In genomic region chr11:61957296-61957813, GRCm38 (mm10) we compare ENCODE assay signal across 8 mouse cellular contexts. TPM values are rescaled to one million over a fixed set of nuclear protein-coding genes. Genes with fewer than 3 reads are reported as not detected.
DNase-seq lines count a peak whose midpoint lies in the region; ATAC-seq and TF ChIP-seq lines count a peak whose summit lies in the region.

No protein-coding gene starts in this region.

- peak; percentile 57 for ATAC-seq in G1E (ENCODE audit: extremely low read depth, insufficient number of reproducible peaks, low FRiP score, poor library complexity, severe bottlenecking)
- ATAC-seq in hindbrain, embryonic 12.5 days (ENCODE audit: low FRiP score), result no peak; the same call in 1 of the 2 replicates
- peak; percentile 86 for ATAC-seq in megakaryocyte progenitor cell, adult 5-6 weeks (replicated peaks; ENCODE audit: poor library complexity)
- no peak for ATAC-seq in stomach, postnatal 0 days (ENCODE audit: low FRiP score, low TSS enrichment)

- no peak overlapping the region for H3K27ac ChIP-seq in hindbrain, embryonic 12.5 days
- no peak overlapping the region for H3K27ac ChIP-seq in stomach, postnatal 0 days (replicated peaks)

- peaks cover 20% of the 10 kb centered on the region for H3K4me1 ChIP-seq in G1E (ENCODE audit: insufficient read depth, low read depth, low read length)
- H3K4me1 ChIP-seq in hindbrain, embryonic 12.5 days, result peaks cover 2% of the 10 kb centered on the region; the same call in 1 of the 2 replicates
- no peaks in the 10 kb centered on the region for H3K4me1 ChIP-seq in stomach, postnatal 0 days (replicated peaks; ENCODE audit: control insufficient read depth, insufficient read depth)

- peak overlapping the region; percentile 100 for H3K4me2 ChIP-seq in hindbrain, embryonic 12.5 days (replicated peaks)
- H3K4me2 ChIP-seq in stomach, postnatal 0 days (replicated peaks; ENCODE audit: low read depth), result peak overlapping the region; percentile 94

- WGBS in hindbrain, embryonic 12.5 days, result 5% methylated on average over 25 of the region's 25 CpGs
- 5% methylated on average over 25 of the region's 25 CpGs for WGBS in stomach, postnatal 0 days

- H3K36me3 ChIP-seq in G1E (replicated peaks), result peaks cover 2% of the 10 kb centered on the region
- H3K36me3 ChIP-seq in hindbrain, embryonic 12.5 days, result no peaks in the 10 kb centered on the region
- no peaks in the 10 kb centered on the region for H3K36me3 ChIP-seq in stomach, postnatal 0 days (ENCODE audit: control insufficient read depth, insufficient read depth, low read length)

- TF ChIP-seq CTCF in G1E (IDR thresholded peaks at IDR 0.05; ENCODE audit: low read depth, low read length), result no peak
- peak; percentile 37; the same call in 1 of the 2 replicates for TF ChIP-seq CTCF in stomach, postnatal 0 days (IDR thresholded peaks at IDR 0.05; ENCODE audit: low read depth)

- H3K9me3 ChIP-seq in G1E (replicated peaks), result peaks cover 5% of the 10 kb centered on the region; the same call in 1 of the 2 replicates
- H3K9me3 ChIP-seq in hindbrain, embryonic 12.5 days (replicated peaks), result no peaks in the 10 kb centered on the region
- no peaks in the 10 kb centered on the region for H3K9me3 ChIP-seq in stomach, postnatal 0 days (ENCODE audit: control insufficient read depth, low read length)

- H3K9ac ChIP-seq in hindbrain, embryonic 12.5 days, result peak overlapping the region; percentile 57
- H3K9ac ChIP-seq in stomach, postnatal 0 days (ENCODE audit: low read length), result no peak overlapping the region; the same call in 1 of the 2 replicates

- H3K27me3 ChIP-seq in G1E (ENCODE audit: insufficient read depth, low read length), result no peaks in the 10 kb centered on the region
- H3K27me3 ChIP-seq in hindbrain, embryonic 12.5 days, result peaks cover 25% of the 10 kb centered on the region
- peaks cover 6% of the 10 kb centered on the region; the same call in 1 of the 2 replicates for H3K27me3 ChIP-seq in stomach, postnatal 0 days (ENCODE audit: control insufficient read depth, insufficient read depth, low read length)

- peak; percentile 38 for DNase-seq in layer of hippocampus, adult 11-12 months (ENCODE audit: low spot score)
- no peak for DNase-seq in layer of hippocampus, postnatal 25 days (ENCODE audit: extremely low spot score in 1 of 2, low spot score in 1 of 2)
- DNase-seq in G1E (ENCODE audit: low spot score), result peak; percentile 34
- DNase-seq in cerebellum, postnatal 10 days, result peak; percentile 39 to 60
- DNase-seq in stomach, postnatal 0 days (ENCODE audit: low spot score), result no peak
- no peak for DNase-seq in urinary bladder, postnatal 25 days (ENCODE audit: low spot score)

- peak overlapping the region; percentile 81 for H3K4me3 ChIP-seq in G1E (ENCODE audit: low read depth, low read length)
- peak overlapping the region; percentile 69 for H3K4me3 ChIP-seq in hindbrain, embryonic 12.5 days
- peak overlapping the region; percentile 52 for H3K4me3 ChIP-seq in stomach, postnatal 0 days (ENCODE audit: low read depth, low read length)

- TF ChIP-seq EP300 in stomach, postnatal 0 days (optimal IDR thresholded peaks at IDR 0.05), result no peak

RNA-seq across cellular contexts. Expression of gene Specc1, which starts 0.8 kb away (rescaled TPM):
- total RNA-seq in layer of hippocampus, postnatal 25 days (2021), result 10 to 100 TPM; 83.0 to 89.6 TPM
- 15.0 and 76.6 TPM in 2 replicates for total RNA-seq in G1E (2014; fragmentation: Nextera tagmentation)
- 10.4 and 12.1 TPM in 2 replicates for total RNA-seq in G1E (2017)
- polyA plus RNA-seq in G1E (2012), result 1.6 and 2.4 TPM in 2 replicates
- 15.7 and 16.5 TPM in 2 replicates for polyA plus RNA-seq in hindbrain, embryonic 12.5 days (2016; fragmentation: Nextera tagmentation; extraction: Ambion mirVana)
- 16.4 and 19.7 TPM in 2 replicates for total RNA-seq in megakaryocyte progenitor cell, adult 5-6 weeks (2015)
- 23.9 and 26.8 TPM in 2 replicates for total RNA-seq in megakaryocyte progenitor cell, adult 5-6 weeks (2017)
- polyA plus RNA-seq in stomach, postnatal 0 days (2015; fragmentation: Nextera tagmentation; extraction: Ambion mirVana), result 2.5 and 3.2 TPM in 2 replicates

RNA-seq across cellular contexts. Expression of gene Akap10, which starts 27.3 kb away (rescaled TPM):
- 10 to 100 TPM; 30.9 to 36.5 TPM for total RNA-seq in layer of hippocampus, postnatal 25 days (2021)
- total RNA-seq in G1E (2014; fragmentation: Nextera tagmentation) (30.3 and 36.2 TPM in 2 replicates), G1E (2017) (33.3 and 34.3 TPM in 2 replicates)
- polyA plus RNA-seq in G1E (2012), result 20.4 and 27.2 TPM in 2 replicates
- 18.9 and 19.7 TPM in 2 replicates for polyA plus RNA-seq in hindbrain, embryonic 12.5 days (2016; fragmentation: Nextera tagmentation; extraction: Ambion mirVana)
- 45.7 and 45.8 TPM in 2 replicates for total RNA-seq in megakaryocyte progenitor cell, adult 5-6 weeks (2015)
- 34.0 and 37.8 TPM in 2 replicates for total RNA-seq in megakaryocyte progenitor cell, adult 5-6 weeks (2017)
- polyA plus RNA-seq in stomach, postnatal 0 days (2015; fragmentation: Nextera tagmentation; extraction: Ambion mirVana), result 7.1 and 8.1 TPM in 2 replicates

Comparison
In these comparisons a context has a peak if more than half of its experiments do, and no peak if none do; other contexts are left out.
1. DNase-seq: peak in layer of hippocampus, adult 11-12 months (single experiment), G1E (single experiment) and cerebellum, postnatal 10 days (2 of 2); none in layer of hippocampus, postnatal 25 days (0 of 2), stomach, postnatal 0 days (single experiment) and urinary bladder, postnatal 25 days (single experiment).
2. ATAC-seq: peak in G1E (single experiment) and megakaryocyte progenitor cell, adult 5-6 weeks (single experiment); none in hindbrain, embryonic 12.5 days (single experiment) and stomach, postnatal 0 days (single experiment).
3. Peak in every context shown above with its lines, with median percentiles within 50 percentile points of each other: H3K4me3 ChIP-seq.